Mouse (Mus musculus) C2C12 (cell line): ENCODE results near the gene Hoxd3. TPM values are rescaled to one million over a fixed set of nuclear protein-coding genes. Genes with fewer than 3 reads are reported as not detected.

Experiments used
- H3K27me3 ChIP-seq: one replicate; pipeline ENCODE4 v1.6.1; 2011; ENCODE audit not compliant: control insufficient read depth, insufficient read depth, insufficient read length
- H3K36me3 ChIP-seq: one replicate; pipeline ENCODE4 v1.6.1; 2011; ENCODE audit not compliant: control insufficient read depth, insufficient read depth
- H3K4me3 ChIP-seq: one replicate; pipeline ENCODE4 v1.5.1; 2011; ENCODE audit warnings: mild to moderate bottlenecking, control low read depth; ENCODE audit not compliant: poor library complexity, insufficient read depth, severe bottlenecking
- H3K79me2 ChIP-seq: one replicate; pipeline ENCODE4 v1.6.1; 2011; ENCODE audit not compliant: control insufficient read depth, insufficient read depth
- H3K79me3 ChIP-seq: one replicate; pipeline ENCODE4 v1.6.1; 2011; ENCODE audit warnings: low read depth, control low read depth
- H3ac ChIP-seq: one replicate; pipeline ENCODE3; 2011; ENCODE audit warnings: low read depth; ENCODE audit not compliant: control insufficient read depth, insufficient read length
- CEBPB ChIP-seq: IDR thresholded peaks from one replicate; pipeline ENCODE4 v1.6.1; 2011; ENCODE audit warnings: low read depth, mild to moderate bottlenecking, control low read depth, moderate library complexity
- CTCF ChIP-seq: IDR thresholded peaks from one replicate; pipeline ENCODE4 v1.5.1; 2011; ENCODE audit not compliant: control insufficient read depth, insufficient read depth, insufficient read length
- FOSL1 ChIP-seq: IDR thresholded peaks from one replicate; pipeline ENCODE4 v1.8.0; 2011; ENCODE audit warnings: mild to moderate bottlenecking, low read length; ENCODE audit not compliant: poor library complexity, insufficient read depth, severe bottlenecking
- MAX ChIP-seq: IDR thresholded peaks from one replicate; pipeline ENCODE4 v1.6.1; 2011; ENCODE audit warnings: mild to moderate bottlenecking, control low read depth
- MYOD1 ChIP-seq: IDR thresholded peaks from one replicate; pipeline ENCODE4 v1.6.1; 2011; ENCODE audit warnings: low read depth; ENCODE audit not compliant: control insufficient read depth, insufficient read length
- MYOG ChIP-seq: IDR thresholded peaks from one replicate; pipeline ENCODE4 v1.6.1; 2011; ENCODE audit not compliant: control insufficient read depth, insufficient read length; ENCODE audit errors: extremely low read depth
- USF1 ChIP-seq: IDR thresholded peaks from one replicate; pipeline ENCODE4 v1.6.1; 2011; ENCODE audit warnings: low read depth, mild to moderate bottlenecking, control low read depth, moderate library complexity
- polyA plus RNA-seq: library from polyadenylated mRNA; unstranded; fragments of >200 nt; fragmentation: generic; extraction: Trizol; gene quantifications from one replicate; pipeline ENCODE4 v1.2.1, GENCODE M21; 2012; ENCODE audit warnings: missing spikeins

Hoxd3 gene
- polyA plus RNA-seq, 1 experiment: not detected

DNA sequence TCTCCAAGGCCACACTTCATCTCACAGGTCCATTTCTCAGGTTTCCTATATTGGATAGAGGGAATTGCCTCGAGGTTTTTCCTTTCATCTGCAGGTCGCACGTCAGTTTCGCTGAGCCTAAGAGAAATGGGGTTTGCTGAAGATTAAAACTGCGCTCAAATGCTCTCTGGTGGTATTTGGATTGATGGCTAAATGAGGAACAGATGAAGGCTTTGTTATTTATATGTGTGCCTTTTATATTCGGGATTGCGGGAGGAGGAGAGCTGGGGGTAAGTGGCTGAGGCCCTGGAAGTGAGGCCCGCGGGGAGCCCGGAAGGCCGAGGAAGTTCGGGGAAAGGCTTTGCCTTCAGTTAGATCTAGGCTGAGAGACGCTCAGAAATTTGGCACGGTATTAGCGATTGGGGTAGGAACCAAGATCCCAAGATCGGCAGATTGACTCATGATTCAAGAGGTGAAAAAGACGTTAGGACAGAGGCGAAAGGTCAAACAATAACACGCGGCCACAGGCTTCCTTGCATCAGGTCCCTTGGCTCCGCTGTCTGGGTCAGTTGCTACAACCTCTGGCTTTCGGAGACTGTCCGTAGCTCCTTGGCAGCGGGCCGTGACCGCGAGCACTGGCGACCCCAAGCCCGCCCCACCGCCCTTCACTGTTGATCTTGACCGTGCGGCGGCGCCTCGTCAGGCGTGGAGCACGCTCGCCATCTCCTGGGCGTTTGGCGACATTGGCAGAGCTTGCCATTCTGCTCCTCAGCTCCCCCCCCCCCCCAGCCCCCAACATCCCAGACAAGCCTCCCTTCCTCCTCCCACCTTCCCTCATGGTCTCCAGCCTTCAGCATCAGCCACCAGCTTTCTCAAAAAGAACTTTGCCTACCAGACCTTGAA, 39.0 kb upstream of the Hoxd3 start:
- Histone ChIP-seq H3K4me3 (no peak overlapping the region), H3K79me3 (no peaks in the 10 kb centered on the region), H3ac (no peak overlapping the region), H3K36me3 (no peaks in the 10 kb centered on the region), H3K79me2 (no peaks in the 10 kb centered on the region), H3K27me3 (peaks cover 50% of the 10 kb centered on the region)
- TF ChIP-seq CTCF: peak; percentile 73
- TF ChIP-seq MYOD1: no peak

- Histone ChIP-seq H3K79me2 (no peaks in the 10 kb centered on the region), H3K27me3 (peaks cover 39% of the 10 kb centered on the region), H3ac (no peak overlapping the region), H3K36me3 (no peaks in the 10 kb centered on the region), H3K4me3 (no peak overlapping the region), H3K79me3 (no peaks in the 10 kb centered on the region)
- TF ChIP-seq CEBPB: no peak
- TF ChIP-seq MAX: no peak
- no peak for TF ChIP-seq CTCF
- TF ChIP-seq MYOD1: no peak
- no peak for TF ChIP-seq FOSL1
- TF ChIP-seq MYOG: no peak
- TF ChIP-seq USF1: no peak
These were observed 37.8 kb upstream of the Hoxd3 start for GRCm38 (mm10) chr2:74673835-74674425.

- H3K27me3 ChIP-seq: peaks cover 46% of the 10 kb centered on the region
- H3K79me3 ChIP-seq: no peaks in the 10 kb centered on the region
- H3ac ChIP-seq: no peak within 1 kb of the TSS
- no peaks in the 10 kb centered on the region for H3K79me2 ChIP-seq
- H3K4me3 ChIP-seq: no peak within 1 kb of the TSS
- no peaks in the 10 kb centered on the region for H3K36me3 ChIP-seq
- TF ChIP-seq MYOG: no peak
- TF ChIP-seq MAX: no peak
- no peak for TF ChIP-seq USF1
- no peak for TF ChIP-seq FOSL1
- no peak for TF ChIP-seq CTCF
- no peak for TF ChIP-seq CEBPB
- TF ChIP-seq MYOD1: no peak
These were observed 36.7 kb upstream of the Hoxd3 start, which contains the start of gene Hoxd12 for GRCm38 (mm10) chr2:74674881-74675665. Hoxd12 (plus strand) TSS chr2:74675013.

- H3K4me3 ChIP-seq: no peak overlapping the region
- peaks cover 53% of the 10 kb centered on the region for H3K27me3 ChIP-seq
- H3K36me3 ChIP-seq: no peaks in the 10 kb centered on the region
- H3K79me2 ChIP-seq: no peaks in the 10 kb centered on the region
- no peak overlapping the region for H3ac ChIP-seq
- TF ChIP-seq MYOG: no peak
- TF ChIP-seq MAX: no peak
- TF ChIP-seq USF1: no peak
- TF ChIP-seq FOSL1: no peak
- TF ChIP-seq CTCF: no peak
- no peak for TF ChIP-seq CEBPB
- TF ChIP-seq MYOD1: no peak
- no peaks in the 10 kb centered on the region for H3K79me3 ChIP-seq
These were observed 36.0 kb upstream of the Hoxd3 start for GRCm38 (mm10) chr2:74675666-74676282.

- TF ChIP-seq MAX: no peak
- no peak for TF ChIP-seq USF1
- no peak for TF ChIP-seq CTCF
- no peak for TF ChIP-seq FOSL1
- TF ChIP-seq MYOD1: no peak
- TF ChIP-seq MYOG: no peak
- TF ChIP-seq CEBPB: no peak
- Histone ChIP-seq H3ac (no peak overlapping the region), H3K79me2 (no peaks in the 10 kb centered on the region), H3K36me3 (no peaks in the 10 kb centered on the region), H3K79me3 (no peaks in the 10 kb centered on the region), H3K4me3 (no peak overlapping the region), H3K27me3 (peaks cover 61% of the 10 kb centered on the region)
These were observed 35.2 kb upstream of the Hoxd3 start for GRCm38 (mm10) chr2:74676376-74677052.
